Mouse (Mus musculus) kidney, postnatal 0 days (tissue): ENCODE data around the gene Hba-x. TPM values are rescaled to one million over a fixed set of nuclear protein-coding genes. Genes with fewer than 3 reads are reported as not detected.

Source experiments
- ATAC-seq: fragments of 200-750 bp; cut with Nextera tagmentation; replicated peaks from 2 replicates; pipeline ENCODE4 v1.8.0; 2017; ENCODE audit warnings: low read depth, moderate number of reproducible peaks, moderate TSS enrichment, moderate library complexity; ENCODE audit not compliant: low FRiP score
- DNase-seq: peaks from one replicate; pipeline ENCODE4 v3.0.0-alpha.2; 2016; ENCODE audit warnings: low spot score
- H3K27ac ChIP-seq: fragments of 300-500 bp; sonication (generic); 2 replicates; pipeline ENCODE4 v1.5.1; 2014; ENCODE audit warnings: mild to moderate bottlenecking
- H3K27me3 ChIP-seq: fragments of 300-500 bp; sonication (generic); 2 replicates; pipeline ENCODE4 v1.6.1; 2014; ENCODE audit warnings: low read length, mixed read lengths; ENCODE audit not compliant: insufficient read depth
- H3K36me3 ChIP-seq: fragments of 300-500 bp; sonication (generic); 2 replicates; pipeline ENCODE4 v1.6.1; 2014; ENCODE audit warnings: low read length, mixed read lengths; ENCODE audit not compliant: insufficient read depth
- H3K4me1 ChIP-seq: fragments of 300-500 bp; sonication (generic); replicated peaks from 2 replicates; pipeline ENCODE4 v1.6.1; 2014; ENCODE audit warnings: antibody characterized with exemption, low read length, mixed read lengths; ENCODE audit not compliant: insufficient read depth
- H3K4me2 ChIP-seq: fragments of 300-500 bp; sonication (generic); 2 replicates; pipeline ENCODE4 v1.6.1; 2014; ENCODE audit warnings: mild to moderate bottlenecking, low read length, moderate library complexity, mixed read lengths
- H3K4me3 ChIP-seq: fragments of 300-500 bp; sonication (generic); replicated peaks from 2 replicates; pipeline ENCODE4 v1.5.1; 2014; ENCODE audit warnings: low read depth, low read length
- H3K9ac ChIP-seq: fragments of 300-500 bp; sonication (generic); 2 replicates; pipeline ENCODE4 v1.6.1; 2014; ENCODE audit warnings: low read depth, low read length
- H3K9me3 ChIP-seq: fragments of 300-500 bp; sonication (generic); replicated peaks from 2 replicates; pipeline ENCODE4 v1.6.1; 2016; ENCODE audit warnings: low read length, inconsistent platforms, mixed read lengths
- CTCF ChIP-seq: IDR thresholded peaks from 2 replicates; pipeline ENCODE4 v1.5.1; 2016; ENCODE audit warnings: antibody characterized with exemption, low read depth, mild to moderate bottlenecking, moderate library complexity
- WGBS: fragments of 180-500 bp; shearing (Covaris S2); extraction: QIAGEN DNeasy Blood & Tissue Kit; methylation state at CpG from one replicate; pipeline ENCODE4 v1.1.7; 2014; 5-methylcytosine and 5-hydroxymethylcytosine counted together
- polyA plus RNA-seq: library from polyadenylated mRNA; unstranded; fragments of >200 nt; fragmentation: Nextera tagmentation; extraction: Ambion mirVana; gene quantifications from 2 replicates; pipeline ENCODE4 v1.2.1, GENCODE M21; 2015

Hba-x gene
- polyA plus RNA-seq, 1 experiment from 2014 or later = 0.36 TPM

DNA sequence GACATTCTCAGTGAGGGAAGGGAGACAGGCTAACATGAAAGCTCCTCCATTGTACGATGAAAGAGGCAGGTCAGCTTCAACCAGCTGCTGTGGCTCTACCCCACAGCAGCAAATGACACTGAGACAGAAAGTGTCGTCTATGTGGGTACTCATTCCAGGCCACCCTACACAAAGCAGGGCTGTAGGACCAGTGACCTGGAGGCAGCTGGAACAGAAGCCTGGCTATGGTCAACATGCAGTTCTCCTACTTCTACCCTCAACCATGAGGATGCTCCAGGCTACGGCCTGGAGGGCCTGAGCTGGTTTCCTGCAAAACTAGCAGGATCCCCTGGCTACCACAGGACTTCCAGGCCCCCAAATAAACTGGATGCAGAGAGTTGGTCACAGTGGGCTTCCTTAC is 19.6 kb upstream of the Hba-x start:
- no peak for TF ChIP-seq CTCF
- H3K27me3 ChIP-seq = no peaks in the 10 kb centered on the region
- H3K4me2 ChIP-seq = no peak overlapping the region
- H3K4me3 ChIP-seq = no peak overlapping the region
- no peak overlapping the region for H3K9ac ChIP-seq
- ATAC-seq (no peak), DNase-seq (no peak)
- H3K27ac ChIP-seq = no peak overlapping the region
- no peaks in the 10 kb centered on the region for H3K9me3 ChIP-seq
- peaks cover 24% of the 10 kb centered on the region; the same call in 1 of the 2 replicates for H3K36me3 ChIP-seq
- 91% methylated on average over 3 of the region's 3 CpGs for WGBS
- no peaks in the 10 kb centered on the region for H3K4me1 ChIP-seq

DNA sequence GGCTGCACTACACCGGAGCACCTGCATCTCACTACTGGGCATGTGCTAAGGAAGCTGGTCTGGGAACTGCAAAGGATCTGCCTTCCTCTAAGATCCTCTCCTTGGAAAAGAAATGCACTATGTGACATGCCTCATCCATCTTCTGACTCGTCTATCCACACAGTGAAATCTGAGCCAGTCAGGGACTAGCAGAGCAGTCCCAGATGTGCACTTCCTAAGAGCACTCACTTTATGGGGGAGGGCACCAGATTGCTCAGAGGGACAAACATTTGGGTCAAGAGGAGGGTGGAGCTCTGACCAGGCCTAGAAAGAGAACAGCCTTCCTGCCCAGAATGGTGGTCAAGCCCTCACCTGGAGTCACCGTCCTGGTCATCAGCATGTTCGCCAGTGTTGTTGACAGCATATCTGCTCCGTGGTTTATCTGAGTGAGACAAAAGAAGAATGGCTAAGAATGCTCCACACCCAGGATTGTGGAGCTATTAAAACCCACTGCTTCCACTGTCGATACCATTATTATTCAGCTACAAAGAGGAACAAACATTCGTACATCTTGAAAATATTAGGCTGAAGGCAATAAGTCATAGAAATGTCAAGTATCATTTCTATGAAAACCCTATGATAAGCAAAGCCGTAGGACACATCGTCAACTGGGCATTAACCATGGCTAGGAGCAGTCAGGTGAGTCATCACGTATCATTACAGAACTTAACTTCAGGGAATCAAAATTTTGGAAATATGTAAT is 13.4 kb upstream of the Hba-x start:
- Histone ChIP-seq H3K9me3 (no peaks in the 10 kb centered on the region), H3K4me1 (peaks cover 6% of the 10 kb centered on the region), H3K27me3 (no peaks in the 10 kb centered on the region), H3K4me3 (no peak overlapping the region), H3K4me2 (no peak overlapping the region), H3K9ac (no peak overlapping the region), H3K36me3 (peaks cover 8% of the 10 kb centered on the region; the same call in 1 of the 2 replicates), H3K27ac (0 out of 2 replicates have a peak overlapping the region, but pooled peaks have one; percentile 13)
- WGBS = 63% methylated on average over 10 of the region's 10 CpGs
- ATAC-seq (peak; percentile 29; the same call in 1 of the 2 replicates), DNase-seq (peak; percentile 70)
- TF ChIP-seq CTCF = no peak

DNA sequence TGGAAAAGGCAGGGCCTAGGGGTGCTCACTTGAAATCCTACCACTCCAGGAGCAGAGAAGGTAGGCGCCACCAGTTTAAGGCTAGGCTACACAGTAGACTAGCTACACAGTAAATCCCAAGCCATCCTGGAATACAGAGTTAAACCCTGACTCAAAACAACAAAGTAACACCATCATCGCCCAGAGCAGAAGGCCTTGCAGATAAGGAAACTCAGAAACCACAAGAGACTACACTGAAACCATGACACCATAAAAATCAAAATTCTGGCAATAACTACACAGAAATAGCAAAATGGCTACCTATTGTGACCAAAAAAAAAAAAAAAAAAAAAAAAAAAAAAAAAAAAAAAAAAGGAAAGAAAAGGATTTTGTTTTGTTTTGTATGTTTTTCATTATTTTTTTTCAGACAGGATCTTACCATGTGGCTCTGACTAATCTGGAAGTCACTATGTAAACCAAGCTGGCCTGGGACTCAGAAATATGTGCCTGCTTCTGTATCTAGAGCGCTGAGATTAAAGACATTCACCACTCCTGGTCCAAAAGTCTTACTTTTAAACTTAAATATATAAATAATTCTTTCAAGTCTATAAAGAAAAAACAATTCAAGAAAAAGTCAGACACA is 11.0 kb upstream of the Hba-x start:
- WGBS = 94% methylated on average over 3 of the region's 3 CpGs
- no peaks in the 10 kb centered on the region for H3K9me3 ChIP-seq

GRCm38 (mm10) chr11:32266194-32266593 is 10.0 kb upstream of the Hba-x start:
- peaks cover 6% of the 10 kb centered on the region for H3K4me1 ChIP-seq
- H3K27ac ChIP-seq = no peak overlapping the region
- ATAC-seq (no peak), DNase-seq (no peak)
- TF ChIP-seq CTCF = no peak
- no peaks in the 10 kb centered on the region for H3K36me3 ChIP-seq
- no peak overlapping the region for H3K9ac ChIP-seq
- no peak overlapping the region for H3K4me3 ChIP-seq
- H3K4me2 ChIP-seq = no peak overlapping the region
- H3K9me3 ChIP-seq = no peaks in the 10 kb centered on the region
- H3K27me3 ChIP-seq = no peaks in the 10 kb centered on the region
- WGBS = 91% methylated on average over 6 of the region's 6 CpGs

More for the DNA sequence above, 11.0 kb upstream of the Hba-x start:
- Histone ChIP-seq H3K4me2 (no peak overlapping the region), H3K27me3 (no peaks in the 10 kb centered on the region), H3K4me3 (no peak overlapping the region), H3K9ac (no peak overlapping the region), H3K27ac (no peak overlapping the region), H3K36me3 (peaks cover 5% of the 10 kb centered on the region; the same call in 1 of the 2 replicates), H3K4me1 (peaks cover 6% of the 10 kb centered on the region)
- DNase-seq (no peak), ATAC-seq (no peak)
- no peak for TF ChIP-seq CTCF

DNA sequence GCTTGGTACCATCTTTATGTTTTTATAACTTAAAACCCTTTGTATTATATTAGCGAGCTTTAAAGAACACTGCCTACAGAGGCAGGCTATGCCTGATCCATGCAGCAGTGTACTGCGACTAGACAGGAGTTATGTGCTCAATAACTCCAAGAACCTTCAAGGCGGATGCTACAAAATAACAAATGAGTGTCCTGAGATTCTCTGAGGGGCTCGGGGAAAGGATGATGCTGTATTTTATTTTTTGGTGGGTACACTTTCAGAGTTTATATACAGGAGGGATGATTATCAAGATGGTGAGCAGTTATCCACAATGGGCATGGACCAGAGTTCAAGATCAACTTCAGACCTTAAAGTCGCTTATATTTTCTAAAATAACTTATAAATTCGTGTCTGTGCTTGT is 9.4 kb upstream of the Hba-x start:
- peak overlapping the region; percentile 73 for H3K4me3 ChIP-seq
- H3K4me1 ChIP-seq = peaks cover 6% of the 10 kb centered on the region
- H3K4me2 ChIP-seq = peak overlapping the region; percentile 76
- H3K9ac ChIP-seq = peak overlapping the region; percentile 97
- no peaks in the 10 kb centered on the region for H3K9me3 ChIP-seq
- H3K27me3 ChIP-seq = no peaks in the 10 kb centered on the region
- no peaks in the 10 kb centered on the region for H3K36me3 ChIP-seq
- TF ChIP-seq CTCF = no peak
- WGBS = 17% methylated on average over 6 of the region's 6 CpGs
- H3K27ac ChIP-seq = peak overlapping the region; percentile 96
- ATAC-seq (no peak), DNase-seq (peak; percentile 33)

DNA sequence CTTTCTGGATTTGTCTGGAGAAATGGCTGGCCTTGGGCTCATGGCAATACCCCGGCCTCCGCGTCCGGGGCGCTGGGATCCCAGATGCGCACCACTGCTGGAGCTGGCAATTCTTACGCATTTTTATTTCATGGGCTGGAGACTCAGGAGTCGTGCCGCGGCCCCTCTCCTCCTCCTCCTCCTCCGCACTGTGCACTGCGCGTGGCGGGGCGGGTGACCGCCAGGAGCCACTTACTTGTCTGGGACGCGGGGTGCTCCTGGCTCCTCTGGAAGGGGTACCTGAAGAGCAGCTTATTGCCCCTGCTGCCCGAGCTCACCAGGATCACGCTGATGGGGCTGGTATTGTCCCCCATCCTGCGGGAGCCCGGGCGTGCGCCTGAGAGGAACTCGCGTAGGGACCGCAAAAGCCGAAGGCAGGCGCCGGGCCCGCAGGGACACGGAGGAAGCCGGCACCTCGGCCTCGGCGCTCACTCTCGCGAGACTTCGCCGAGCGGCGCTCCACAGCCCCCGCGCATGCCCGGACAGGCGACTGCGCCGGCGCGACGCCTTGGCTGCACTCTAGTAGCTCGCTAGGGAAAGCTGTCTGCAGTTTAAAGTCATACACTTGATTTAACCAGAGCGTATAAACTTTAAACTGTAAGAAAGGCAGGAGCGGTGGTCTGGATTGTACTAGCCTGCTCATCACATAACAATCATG is 8.9 kb upstream of the Hba-x start, which contains the start of gene Nprl3:
TSS of gene Nprl3 (minus strand) at position 520 of the 697 bp plus-strand sequence.
- peak within 1 kb of the TSS; percentile 73 for H3K4me3 ChIP-seq
- TF ChIP-seq CTCF = no peak
- H3K27ac ChIP-seq = peak within 1 kb of the TSS; percentile 96
- ATAC-seq (peak; percentile 99), DNase-seq (peak; percentile 96)
- peak within 1 kb of the TSS; percentile 76 for H3K4me2 ChIP-seq
- no peaks in the 10 kb centered on the region for H3K36me3 ChIP-seq
- peak within 1 kb of the TSS; percentile 97 for H3K9ac ChIP-seq
- H3K27me3 ChIP-seq = no peaks in the 10 kb centered on the region
- H3K9me3 ChIP-seq = no peaks in the 10 kb centered on the region
- peaks cover 6% of the 10 kb centered on the region for H3K4me1 ChIP-seq
- WGBS = under 1% methylated on average over 52 of the region's 54 CpGs
